Mouse (Mus musculus) CH12.LX (cell line): ENCODE data around the gene Helz. TPM values are rescaled to one million over a fixed set of nuclear protein-coding genes. Genes with fewer than 3 reads are reported as not detected.

Experiments
- DNase-seq: peaks from one replicate; pipeline ENCODE4 v3.0.0-alpha.2; 2013; ENCODE audit errors: extremely low read depth
- H3K27ac ChIP-seq: 2 replicates; pipeline ENCODE4 v1.5.1; 2012; ENCODE audit warnings: low read depth, mild to moderate bottlenecking, control low read depth, moderate library complexity; ENCODE audit not compliant: insufficient read depth
- H3K27me3 ChIP-seq: replicated peaks from 2 replicates; pipeline ENCODE3; 2012; ENCODE audit warnings: inconsistent platforms
- H3K36me3 ChIP-seq, 2 experiments: replicated peaks in 1 of 2; 2 replicates each; pipeline versions ENCODE3 to v1.6.1; 2012; ENCODE audit warnings: inconsistent platforms in 1 of 2, low read length in 1 of 2, mild to moderate bottlenecking in 1 of 2, mixed read lengths in 1 of 2, moderate library complexity in 1 of 2; ENCODE audit not compliant: control insufficient read depth in 1 of 2, insufficient read depth in 1 of 2
- H3K4me1 ChIP-seq, 2 experiments: 2 replicates each; pipeline ENCODE4 v1.6.1; 2012; ENCODE audit warnings: inconsistent platforms in 1 of 2, moderate library complexity in 1 of 2; ENCODE audit not compliant: insufficient read depth in 2 of 2, control insufficient read depth in 1 of 2
- H3K4me2 ChIP-seq: 2 replicates; pipeline ENCODE4 v1.6.1; 2012; ENCODE audit warnings: low read depth, mild to moderate bottlenecking, control low read depth; ENCODE audit not compliant: poor library complexity, insufficient read depth, severe bottlenecking
- H3K4me3 ChIP-seq, 3 experiments: fragments of 150-350 bp in 1 of 3; sonication (generic) in 1 of 3; replicated peaks in 1 of 3; 2 replicates each; pipeline versions ENCODE3 to v1.5.1; 2011 to 2012; ENCODE audit warnings: low read depth in 2 of 3, low read length in 2 of 3, mild to moderate bottlenecking in 2 of 3, moderate library complexity in 2 of 3, control low read depth in 1 of 3, improper control_type of control experiment in 1 of 3, inconsistent platforms in 1 of 3, mixed read lengths in 1 of 3; ENCODE audit not compliant: poor library complexity in 1 of 3
- H3K79me2 ChIP-seq: replicated peaks from 2 replicates; pipeline ENCODE4 v1.6.1; 2012; ENCODE audit warnings: mild to moderate bottlenecking, moderate library complexity; ENCODE audit not compliant: control insufficient read depth, poor library complexity, insufficient read depth, severe bottlenecking; ENCODE audit errors: extremely low read depth
- H3K9ac ChIP-seq: 2 replicates; pipeline ENCODE4 v1.6.1; 2012; ENCODE audit warnings: low read depth, mild to moderate bottlenecking, control low read depth, moderate library complexity; ENCODE audit not compliant: insufficient read depth
- H3K9me3 ChIP-seq: replicated peaks from 2 replicates; pipeline ENCODE3; 2012; ENCODE audit warnings: low read length, inconsistent platforms, mixed read lengths
- BHLHE40 ChIP-seq: IDR thresholded peaks from 2 replicates; pipeline ENCODE4 v1.6.1; 2011; ENCODE audit warnings: mild to moderate bottlenecking, low read depth, low read length, improper control_type of control experiment
- CHD1 ChIP-seq: IDR thresholded peaks from 2 replicates; pipeline ENCODE4 v1.6.1; 2012; ENCODE audit warnings: low read depth, low read length, improper control_type of control experiment, inconsistent platforms
- CTCF ChIP-seq, 2 experiments: IDR thresholded peaks in 1 of 2; conservative IDR thresholded peaks in 1 of 2; 2 replicates each; pipeline ENCODE4 v1.5.1; 2011 to 2012; ENCODE audit warnings: low read depth in 2 of 2, low read length in 2 of 2, improper control_type of control experiment in 1 of 2, inconsistent platforms in 1 of 2, mild to moderate bottlenecking in 1 of 2, moderate library complexity in 1 of 2
- ELF1 ChIP-seq: IDR thresholded peaks from 2 replicates; pipeline ENCODE4 v1.6.1; 2014; ENCODE audit warnings: low read depth, mild to moderate bottlenecking, inconsistent platforms, low read length, improper control_type of control experiment
- ETS1 ChIP-seq: conservative IDR thresholded peaks from 2 replicates; pipeline ENCODE4 v1.6.1; 2012; ENCODE audit warnings: low read depth, mild to moderate bottlenecking, inconsistent platforms, low read length, improper control_type of control experiment, moderate library complexity
- GABPA ChIP-seq: IDR thresholded peaks from 2 replicates; pipeline ENCODE4 v1.6.1; 2012; ENCODE audit warnings: low read depth, low read length, improper control_type of control experiment, inconsistent platforms; ENCODE audit not compliant: insufficient replicate concordance
- HCFC1 ChIP-seq: IDR thresholded peaks from 2 replicates; pipeline ENCODE4 v1.6.1; 2012; ENCODE audit warnings: low read depth, mild to moderate bottlenecking, inconsistent platforms, low read length, improper control_type of control experiment
- JUN ChIP-seq: IDR thresholded peaks from 2 replicates; pipeline ENCODE4 v1.6.1; 2011; ENCODE audit warnings: low read depth, mild to moderate bottlenecking, low read length, improper control_type of control experiment, moderate library complexity; ENCODE audit not compliant: insufficient read depth
- JUND ChIP-seq: conservative IDR thresholded peaks from 2 replicates; pipeline ENCODE4 v1.6.1; 2011; ENCODE audit warnings: low read depth, low read length, improper control_type of control experiment
- KAT2A ChIP-seq: IDR thresholded peaks from 2 replicates; pipeline ENCODE4 v1.6.1; 2012; ENCODE audit warnings: low read length, improper control_type of control experiment, inconsistent platforms; ENCODE audit not compliant: insufficient replicate concordance
- MAFK ChIP-seq: IDR thresholded peaks from 2 replicates; pipeline ENCODE4 v1.6.1; 2011; ENCODE audit warnings: low read length, improper control_type of control experiment; ENCODE audit not compliant: insufficient replicate concordance
- MAX ChIP-seq: IDR thresholded peaks from 2 replicates; pipeline ENCODE4 v1.6.1; 2011; ENCODE audit warnings: low read length, improper control_type of control experiment
- MAZ ChIP-seq: IDR thresholded peaks from 2 replicates; pipeline ENCODE4 v1.6.1; 2012; ENCODE audit warnings: low read depth, mild to moderate bottlenecking, inconsistent platforms, low read length, improper control_type of control experiment, moderate library complexity
- MXI1 ChIP-seq: IDR thresholded peaks from 2 replicates; pipeline ENCODE4 v1.6.1; 2011; ENCODE audit warnings: mild to moderate bottlenecking, low read depth, low read length, improper control_type of control experiment
- MYC ChIP-seq: IDR thresholded peaks from 2 replicates; pipeline ENCODE4 v1.6.1; 2011; ENCODE audit warnings: low read depth, mild to moderate bottlenecking, improper control_type of control experiment, low read length
- NRF1 ChIP-seq: IDR thresholded peaks from 2 replicates; pipeline ENCODE4 v1.6.1; 2014; ENCODE audit warnings: low read depth, mild to moderate bottlenecking, inconsistent platforms, low read length, improper control_type of control experiment, moderate library complexity
- PAX5 ChIP-seq: IDR thresholded peaks from 2 replicates; pipeline ENCODE4 v1.6.1; 2012; ENCODE audit warnings: low read length, inconsistent platforms, mixed read lengths
- RCOR1 ChIP-seq: conservative IDR thresholded peaks from 2 replicates; pipeline ENCODE4 v1.6.1; 2012; ENCODE audit warnings: low read depth, mild to moderate bottlenecking, inconsistent platforms, low read length, improper control_type of control experiment
- SIN3A ChIP-seq: IDR thresholded peaks from 2 replicates; pipeline ENCODE4 v1.6.1; 2012; ENCODE audit warnings: low read length, improper control_type of control experiment, inconsistent platforms
- UBTF ChIP-seq: IDR thresholded peaks from 2 replicates; pipeline ENCODE4 v1.6.1; 2012; ENCODE audit warnings: low read depth, mild to moderate bottlenecking, inconsistent platforms, low read length, improper control_type of control experiment, moderate library complexity
- USF1 ChIP-seq: IDR thresholded peaks from 2 replicates; pipeline ENCODE4 v1.6.1; 2014; ENCODE audit warnings: low read depth, mild to moderate bottlenecking, inconsistent platforms, low read length, improper control_type of control experiment
- ZC3H11A ChIP-seq: IDR thresholded peaks from 2 replicates; pipeline ENCODE4 v1.6.1; 2012; ENCODE audit warnings: low read depth, mild to moderate bottlenecking, inconsistent platforms, low read length, improper control_type of control experiment
- dilution Hi-C: fragments of 300-500 bp; cut with MboI; formaldehyde crosslinking; loops from 2 replicates; pipeline ENCODE4 v1.14.3; 2020; ENCODE audit warnings: low sequenced_read_pairs; ENCODE audit not compliant: extremely low pct_unique_long_range_greater_than_20kb, extremely low pct_ligation_motif_present
- in situ Hi-C: fragments of 300-500 bp; cut with MboI; formaldehyde crosslinking; loops from 3 replicates; pipeline ENCODE4 v1.14.3; 2019; ENCODE audit warnings: low sequenced_read_pairs, low pct_ligation_motif_present, low pct_unique_long_range_greater_than_20kb, mixed read lengths
- polyA plus RNA-seq: library from polyadenylated mRNA; unstranded; fragments of >175 nt; gene quantifications from 2 replicates; pipeline ENCODE4 v1.2.1, GENCODE M21; 2012; ENCODE audit warnings: low read depth; ENCODE audit not compliant: insufficient read length
- total RNA-seq, 2 experiments: library from RNA; depleted of rRNA; stranded (reverse); fragments of 300-350 nt in 1 of 2; fragments of >200 nt in 1 of 2; gene quantifications; 2 replicates each; pipeline ENCODE4 v1.2.3; 2012 to 2014

The Helz gene
- total and polyA plus RNA-seq, 3 experiments: 11.5 to 44.4 (median 22.2) TPM

DNA sequence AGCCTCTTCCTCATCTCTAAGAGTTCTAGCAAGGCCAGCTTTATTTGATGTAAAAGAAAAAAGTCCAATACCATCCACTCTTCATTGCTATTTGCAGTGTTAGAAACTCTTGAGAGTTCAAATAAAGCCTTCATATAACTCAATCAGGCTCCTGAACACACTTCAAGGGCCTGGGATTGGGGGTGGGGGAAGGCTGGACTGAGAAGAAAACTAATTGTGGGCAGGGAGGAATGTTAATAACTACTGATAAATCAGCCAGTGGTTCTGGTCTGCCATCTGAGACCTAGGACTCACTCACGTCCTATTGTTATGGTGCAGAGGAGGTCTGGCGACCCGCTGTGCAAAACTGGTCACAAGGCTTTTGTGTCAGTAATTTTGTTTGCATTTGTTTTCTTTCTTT, 20.1 kb upstream of the Helz start:
- Histone ChIP-seq H3K27ac (no peak overlapping the region), H3K4me2 (no peak overlapping the region), H3K79me2 (no peaks in the 10 kb centered on the region), H3K9ac (no peak overlapping the region), H3K27me3 (no peaks in the 10 kb centered on the region), H3K4me1 (peaks cover 0 to 7% of the 10 kb centered on the region in 2 experiments; a peak in 1 of 4 replicates), H3K9me3 (no peaks in the 10 kb centered on the region), H3K4me3 (no peak overlapping the region), H3K36me3 (no peaks in the 10 kb centered on the region)
- TF ChIP-seq MXI1 (no peak), MAZ (no peak), USF1 (no peak), PAX5 (no peak), HCFC1 (no peak), JUND (no peak)
- dilution Hi-C loops (no loop called here), in situ Hi-C loops (no loop called here)
- no peak for DNase-seq

DNA sequence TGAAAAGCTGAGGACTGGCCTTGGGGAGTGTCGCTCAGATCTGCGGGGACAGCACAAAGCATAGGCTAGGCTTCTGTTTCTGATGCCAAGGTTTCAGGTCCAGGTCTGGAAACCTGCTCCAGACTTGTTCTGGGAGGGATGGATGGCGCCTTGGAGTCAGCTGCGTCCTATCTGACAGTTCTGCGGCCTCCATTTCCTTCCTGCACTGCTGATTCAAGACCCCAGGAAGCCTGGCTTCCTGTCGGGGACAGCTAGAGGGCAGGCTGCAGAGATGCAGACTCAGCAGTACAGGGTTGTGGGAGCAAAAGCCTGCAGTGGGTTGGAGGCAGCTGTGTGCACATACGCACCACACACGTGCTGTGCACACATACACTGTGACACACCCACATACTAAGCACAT, 18.4 kb upstream of the Helz start:
- dilution Hi-C loops: no loop called here
- H3K27me3 ChIP-seq: no peaks in the 10 kb centered on the region
- H3K9ac ChIP-seq: no peak overlapping the region
- peaks cover 0 to 7% of the 10 kb centered on the region in 2 experiments; a peak in 1 of 4 replicates for H3K4me1 ChIP-seq
- no peak overlapping the region for H3K4me2 ChIP-seq
- no peaks in the 10 kb centered on the region for H3K9me3 ChIP-seq
- TF ChIP-seq NRF1 (no peak), MAFK (0 out of 2 replicates have a peak, but pooled peaks have one; percentile 7)
- H3K27ac ChIP-seq: no peak overlapping the region
- in situ Hi-C loops: no loop called here
- DNase-seq: no peak
- no peaks in the 10 kb centered on the region for H3K79me2 ChIP-seq
- no peaks in the 10 kb centered on the region for H3K36me3 ChIP-seq
- H3K4me3 ChIP-seq: no peak overlapping the region

DNA sequence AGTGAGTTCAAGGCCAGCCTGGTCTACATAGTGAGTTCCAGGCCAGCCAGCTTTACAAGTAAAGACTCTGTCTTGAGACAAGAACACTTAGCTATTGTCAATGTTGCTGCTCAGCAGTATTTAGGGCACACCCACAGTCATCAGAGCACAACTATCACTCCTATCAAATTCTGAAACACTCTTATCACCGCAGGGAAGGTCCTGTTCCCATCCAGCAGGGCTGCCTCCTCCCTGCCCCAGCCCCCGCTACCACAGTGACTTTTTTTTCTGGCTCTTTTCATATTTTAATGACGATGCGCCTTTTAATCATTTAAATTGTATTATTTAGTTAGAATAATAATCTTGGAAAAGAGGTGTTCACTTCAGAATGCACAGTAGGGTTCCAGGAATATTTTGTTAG, 16.3 kb upstream of the Helz start:
- H3K4me3 ChIP-seq: no peak overlapping the region
- dilution Hi-C loops: no loop called here
- no peaks in the 10 kb centered on the region for H3K27me3 ChIP-seq
- H3K4me1 ChIP-seq: peaks cover 0 to 4% of the 10 kb centered on the region in 2 experiments; a peak in 1 of 4 replicates
- H3K79me2 ChIP-seq: no peaks in the 10 kb centered on the region
- no peak overlapping the region for H3K9ac ChIP-seq
- no peak overlapping the region for H3K4me2 ChIP-seq
- H3K36me3 ChIP-seq: no peaks in the 10 kb centered on the region
- DNase-seq: no peak
- no peaks in the 10 kb centered on the region for H3K9me3 ChIP-seq
- no peak overlapping the region for H3K27ac ChIP-seq
- in situ Hi-C loops: no loop called here
- TF ChIP-seq CHD1 (no peak), MYC (no peak), JUN (no peak), ZC3H11A (no peak), CTCF (conservative IDR thresholded peaks at IDR 0.05 in 1 of 2, IDR thresholded peaks at IDR 0.05 in 1 of 2; ENCODE audit: low read depth in 2 of 2, low read length in 2 of 2) (no peak), BHLHE40 (no peak), KAT2A (no peak), ETS1 (no peak), MAFK (no peak), JUND (no peak), GABPA (no peak), MAX (no peak), UBTF (no peak), ELF1 (no peak), MAZ (no peak), PAX5 (no peak), SIN3A (no peak), RCOR1 (no peak)
